Mouse (Mus musculus): ENCODE results near the gene Xrra1.

DNA sequence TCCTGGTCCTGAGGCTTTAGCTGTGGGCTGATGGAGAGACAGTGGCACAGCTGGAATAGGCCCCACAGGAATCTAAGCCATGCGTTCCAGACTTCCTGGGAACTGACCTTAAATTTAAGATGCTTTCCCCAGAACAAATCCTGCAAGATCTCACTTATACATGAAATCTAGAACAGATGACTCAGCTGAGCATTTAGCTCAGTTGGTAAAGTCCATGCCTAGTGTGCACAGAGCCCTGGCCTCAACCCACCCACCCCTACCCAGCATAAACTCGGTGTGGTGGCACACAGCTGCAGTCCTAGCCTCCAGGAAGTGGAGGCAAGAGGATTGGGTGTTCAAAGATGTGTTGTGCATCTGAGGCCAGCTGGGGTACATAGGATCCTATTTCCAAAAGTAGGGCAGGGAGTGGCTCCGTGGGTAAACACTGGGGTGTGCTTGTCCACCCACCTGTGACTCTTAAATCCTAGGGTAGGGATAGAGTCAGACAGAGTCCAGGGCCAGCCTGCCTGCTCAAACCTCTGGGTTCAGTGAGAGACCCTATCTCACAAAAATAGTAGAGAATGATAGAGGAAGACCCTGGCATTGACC, 31.3 kb downstream of the Xrra1 start:
- TF ChIP-seq CTCF (IDR thresholded peaks at IDR 0.05; ENCODE audit: control insufficient read depth, insufficient read depth, insufficient replicate concordance, low read depth, low read length) (no peak), POLR2A (IDR thresholded peaks at IDR 0.05; ENCODE audit: control insufficient read depth, low read depth, low read length) (no peak)
